Mouse (Mus musculus): ENCODE results near the gene Amdhd2.

GRCm38 (mm10) chr17:24142897-24143296 is 20.7 kb downstream of the Amdhd2 start:
- TF ChIP-seq CTCF (IDR thresholded peaks at IDR 0.05; ENCODE audit: borderline replicate concordance, control insufficient read depth, extremely low read depth, insufficient read depth, low read length, poor library complexity) (no peak), POLR2A (IDR thresholded peaks at IDR 0.05; ENCODE audit: control insufficient read depth, extremely low read depth, insufficient read depth, low read length, poor library complexity) (no peak)
